Mouse (Mus musculus) layer of hippocampus, postnatal 14 days (tissue): ENCODE measurements around the gene Hist1h3b. TPM values are rescaled to one million over a fixed set of nuclear protein-coding genes. Genes with fewer than 3 reads are reported as not detected.

ENCODE experiments used
- DNase-seq, 2 experiments: peaks; one replicate each; pipeline ENCODE4 v3.0.0; 2021 to 2022; ENCODE audit warnings: low spot score in 2 of 2, mixed read lengths in 1 of 2
- microRNA-seq, 2 experiments: library from miRNA; unstranded; fragments of <30 nt; microRNA quantifications; one replicate each; pipeline ENCODE4 v1.2.0; 2021
- total RNA-seq, 2 experiments: library from RNA; stranded (reverse); gene quantifications; 2 replicates each; pipeline ENCODE4 v1.2.3; 2021

Gene Hist1h3b
- total RNA-seq, 2 experiments from 2014 or later: 26.7 to 45.4 TPM

DNA sequence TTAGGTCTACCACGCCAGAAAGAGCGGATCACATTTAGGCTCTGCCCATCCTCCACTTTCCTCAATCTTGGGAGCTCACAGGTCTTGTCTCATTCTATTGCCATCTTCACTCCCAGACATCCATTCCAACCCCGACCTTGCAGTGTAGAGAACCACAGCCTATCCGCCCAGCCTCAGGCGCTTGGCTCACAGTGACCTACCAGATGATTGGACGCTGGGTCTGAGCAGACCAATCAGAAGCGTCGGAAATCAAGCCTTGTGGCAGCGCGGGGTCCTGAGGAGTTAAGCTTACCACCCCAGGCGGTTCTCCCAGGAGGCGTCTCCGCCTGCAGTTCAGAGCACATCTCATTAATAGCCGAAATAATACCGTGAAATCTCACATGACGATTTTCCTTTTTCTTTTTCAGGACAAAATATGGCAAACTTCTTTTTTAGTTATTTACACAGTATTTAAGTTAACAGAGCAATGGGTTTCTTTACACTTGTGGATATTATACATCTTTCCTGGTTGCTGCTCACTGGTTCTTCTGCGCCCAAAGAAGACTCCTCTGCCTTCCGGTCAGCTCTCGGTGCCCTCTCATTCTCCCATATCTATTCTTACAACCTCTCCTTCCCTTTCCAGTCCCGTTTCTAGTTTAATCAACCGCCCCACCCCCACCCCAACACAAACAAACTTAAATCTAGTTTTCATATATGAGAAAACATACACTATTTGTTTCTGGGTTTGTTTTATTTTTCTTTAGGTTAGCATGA lies 20.7 kb downstream of the Hist1h3b start:
- peak in 1 of 2 experiments; percentile 21 for DNase-seq

DNA sequence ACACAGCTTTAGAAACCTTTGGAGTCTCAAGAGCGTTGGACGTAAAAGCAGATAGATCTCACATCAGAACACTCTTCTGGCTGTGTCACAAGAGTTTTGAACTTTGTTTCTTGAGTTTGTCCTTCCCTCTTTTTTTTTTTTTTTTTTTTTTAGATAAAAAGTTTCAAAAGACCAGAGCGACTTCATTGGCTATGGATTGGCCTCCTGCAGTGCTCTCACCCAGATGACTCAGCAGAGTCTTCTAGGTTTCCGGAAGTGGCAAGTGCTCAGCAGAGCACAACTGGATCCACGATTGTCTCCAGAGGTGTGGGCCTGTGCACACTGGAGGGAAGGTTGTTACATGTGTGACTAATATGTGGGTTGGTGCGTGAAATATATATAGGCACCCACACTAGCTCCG lies 26.3 kb downstream of the Hist1h3b start:
- DNase-seq: no peak

DNA sequence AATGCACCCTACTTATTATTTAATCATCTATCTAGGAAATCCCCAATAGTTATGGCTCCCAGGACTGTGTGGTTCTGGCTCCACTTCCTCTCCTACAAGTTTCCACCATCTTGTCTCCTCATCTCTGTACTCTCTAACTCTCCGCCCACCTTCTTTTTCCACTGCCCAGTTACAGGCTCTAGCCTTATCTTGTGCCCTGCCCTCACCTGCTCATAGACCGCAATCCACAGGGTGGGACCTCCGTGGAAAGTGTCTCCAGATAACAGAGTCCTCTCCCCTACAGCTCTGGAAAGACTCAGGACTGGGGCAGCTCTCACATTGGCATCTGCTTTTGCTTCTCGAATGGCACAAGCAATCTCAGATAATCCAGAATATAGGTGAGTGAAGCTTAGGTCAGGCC lies 27.0 kb downstream of the Hist1h3b start:
- no peak for DNase-seq

DNA sequence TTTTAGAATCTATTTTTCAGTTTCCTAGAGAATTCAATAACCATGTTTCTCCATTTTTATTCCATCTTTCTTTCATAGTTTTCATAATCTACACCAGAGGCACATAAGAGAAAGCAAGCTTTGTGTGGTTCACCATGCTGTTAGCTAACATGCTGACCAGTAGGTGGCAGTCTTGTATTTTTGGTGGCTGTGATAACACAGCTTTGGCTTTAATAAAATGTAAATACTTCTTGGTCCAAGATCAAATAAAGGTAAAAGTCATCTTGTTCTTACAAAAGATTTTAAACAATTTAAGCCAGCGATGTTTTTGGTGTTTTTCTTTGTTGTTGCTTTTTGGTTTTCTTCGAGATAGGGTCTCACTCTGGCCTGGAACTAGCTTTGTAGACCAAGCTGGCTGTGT lies 40.5 kb downstream of the Hist1h3b start:
- peak; percentile 10 to 69 for DNase-seq

DNA sequence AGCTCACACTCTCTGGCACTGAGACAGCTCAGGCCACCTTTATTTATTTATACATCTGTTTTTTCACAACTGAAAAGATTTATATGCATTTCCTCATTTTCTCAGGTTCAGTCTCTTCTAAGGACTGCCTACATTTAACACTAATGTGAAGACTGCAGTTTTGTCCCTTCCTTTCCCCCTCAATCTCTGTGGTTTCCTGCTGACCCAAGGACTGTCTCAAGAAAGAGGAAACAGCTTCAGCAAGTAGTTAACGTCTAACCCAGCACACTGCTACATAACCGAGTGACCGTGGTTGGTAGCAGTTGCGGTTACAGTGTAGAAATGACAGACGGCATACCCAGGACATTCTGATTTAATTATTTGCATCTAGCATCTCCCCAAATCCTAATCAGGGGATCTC lies 47.3 kb downstream of the Hist1h3b start:
- no peak for DNase-seq

Small RNA genes within 50 kb of the gene (microRNA-seq; reads per million reads assigned to microRNA genes)
- gene Gm44314 (0 reads per million in 2 experiments), gene Gm44484 (0 reads per million in 2 experiments)

Other genes starting within 250 kb of the Hist1h3b start
- gene Hist1h4h, start 221.2 kb upstream of the Hist1h3b start, total RNA-seq: 100 to 1,000 TPM; 253 to 315 TPM
- 10 to 100 TPM; 23.4 to 33.5 TPM for gene Hist1h2af, start 218.4 kb upstream of the Hist1h3b start, total RNA-seq
- 10 to 100 TPM in 1 of 2 experiments, 1 to 10 TPM in 1; 3.7 to 12.5 TPM for gene Hist1h3g, start 216.8 kb upstream of the Hist1h3b start, total RNA-seq
- 1 to 10 TPM; 1.2 to 1.9 TPM for gene Hist1h2bh, start 208.9 kb upstream of the Hist1h3b start, total RNA-seq
- 10 to 100 TPM; 19.7 to 24.2 TPM for gene Hist1h3f, start 208.2 kb upstream of the Hist1h3b start, total RNA-seq
- 100 to 1,000 TPM; 122 to 142 TPM for gene Hist1h4f, start 200.6 kb upstream of the Hist1h3b start, total RNA-seq
- gene Hist1h1d, start 199.0 kb upstream of the Hist1h3b start, total RNA-seq: 1 to 10 TPM; 4.6 to 4.8 TPM
- 10 to 100 TPM; 60.0 to 69.0 TPM for gene Hist1h3e, start 189.9 kb upstream of the Hist1h3b start, total RNA-seq
- gene Hist1h2ae, start 181.0 kb upstream of the Hist1h3b start, total RNA-seq: 10 to 100 TPM; 10.3 TPM
- gene Hist1h2bg, start 180.9 kb upstream of the Hist1h3b start, total RNA-seq: 10 to 100 TPM; 93.3 to 96.2 TPM
- gene Hist1h2bf, start 178.1 kb upstream of the Hist1h3b start, total RNA-seq: 10 to 100 TPM; 32.6 to 42.1 TPM
- gene Hist1h2ad, start 177.9 kb upstream of the Hist1h3b start, total RNA-seq: 1 to 10 TPM; 1.1 to 9.9 TPM
- gene Hist1h3d, start 176.5 kb upstream of the Hist1h3b start, total RNA-seq: 10 to 100 TPM; 11.1 to 12.1 TPM
- 100 to 1,000 TPM; 128 to 149 TPM for gene Hist1h4d, start 170.7 kb upstream of the Hist1h3b start, total RNA-seq
- gene Hist1h2be, start 131.1 kb upstream of the Hist1h3b start, total RNA-seq: 1 to 10 TPM; 6.8 to 8.7 TPM
- gene Hist1h1e, start 129.7 kb upstream of the Hist1h3b start, total RNA-seq: 10 to 100 TPM; 63.5 to 74.1 TPM
- gene Hist1h2ac, start 68.3 kb upstream of the Hist1h3b start, total RNA-seq: 1 to 10 TPM; 2.9 TPM
- 10 to 100 TPM; 37.1 to 42.7 TPM for gene Hist1h2bc, start 68.1 kb upstream of the Hist1h3b start, total RNA-seq
- not detected for gene Hist1h1t, start 56.5 kb upstream of the Hist1h3b start, total RNA-seq
- 100 to 1,000 TPM in 1 of 2 experiments, 10 to 100 TPM in 1; 94.6 to 106 TPM for gene Hist1h4c, start 53.8 kb upstream of the Hist1h3b start, total RNA-seq
- gene Hfe, start 41.4 kb upstream of the Hist1h3b start, total RNA-seq: 1 to 10 TPM; 3.4 to 5.4 TPM
- gene Hist1h1c, start 13.5 kb upstream of the Hist1h3b start, total RNA-seq: 10 to 100 TPM; 64.6 to 74.5 TPM
- gene Hist1h3c, start 6.7 kb upstream of the Hist1h3b start, total RNA-seq: 10 to 100 TPM; 11.9 to 12.2 TPM
- 10 to 100 TPM; 19.6 to 29.4 TPM for gene Hist1h2bb, start 5.5 kb upstream of the Hist1h3b start, total RNA-seq
- 10 to 100 TPM; 27.5 to 46.6 TPM for gene Hist1h2ab, start 1.1 kb upstream of the Hist1h3b start, total RNA-seq
- gene Hist1h4b, start 4.7 kb downstream of the Hist1h3b start, total RNA-seq: 10 to 100 TPM; 57.3 to 79.4 TPM
- 10 to 100 TPM; 51.4 to 65.1 TPM for gene Hist1h4a, start 9.0 kb downstream of the Hist1h3b start, total RNA-seq
- 10 to 100 TPM; 29.8 to 47.4 TPM for gene Hist1h3a, start 10.1 kb downstream of the Hist1h3b start, total RNA-seq
- 10 to 100 TPM; 22.8 to 32.9 TPM for gene Hist1h1a, start 11.4 kb downstream of the Hist1h3b start, total RNA-seq
- gene Trim38, start 17.6 kb downstream of the Hist1h3b start, total RNA-seq: not detected
- under 1 TPM; 0.10 to 0.18 TPM for gene Slc17a2, start 54.7 kb downstream of the Hist1h3b start, total RNA-seq
- gene Slc17a3, start 87.2 kb downstream of the Hist1h3b start, total RNA-seq: not detected
- gene Slc17a1, start 115.5 kb downstream of the Hist1h3b start, total RNA-seq: not detected
- gene Slc17a4, start 162.7 kb downstream of the Hist1h3b start, total RNA-seq: not detected
- gene Hist1h2ba, start 181.9 kb downstream of the Hist1h3b start, total RNA-seq: not detected
- gene Hist1h2aa, start 182.2 kb downstream of the Hist1h3b start, total RNA-seq: not detected
- gene Scgn, start 238.9 kb downstream of the Hist1h3b start, total RNA-seq: 1 to 10 TPM; 1.5 to 1.9 TPM